24 mouse cellular contexts compared by ENCODE assay signal in the genomic region with DNA sequence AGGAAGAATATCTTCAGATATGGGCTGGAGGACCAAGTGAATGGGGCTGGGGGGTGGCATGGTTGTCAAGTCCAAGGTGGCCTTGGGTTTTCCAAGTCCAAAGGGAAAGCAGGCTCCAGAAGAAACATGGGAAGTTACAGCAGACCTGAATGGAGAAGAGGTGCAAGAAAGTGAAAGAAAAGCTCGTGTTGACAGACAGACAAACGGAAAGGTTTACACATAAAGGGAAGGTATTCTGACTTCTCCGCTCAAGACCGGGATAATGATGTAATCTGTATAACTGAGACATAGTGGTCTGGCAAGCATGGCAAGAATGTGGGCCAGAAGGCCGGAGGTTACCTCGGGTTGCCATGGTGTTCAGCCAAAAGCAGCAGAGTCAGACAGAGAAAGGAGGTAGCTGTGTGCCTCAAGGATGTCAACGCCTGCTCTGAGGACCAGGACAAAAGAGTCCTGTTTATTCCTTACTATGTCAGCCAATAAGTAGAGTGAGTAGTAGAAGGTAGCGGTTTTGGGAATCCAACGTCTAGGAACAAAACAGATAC. TPM values are rescaled to one million over a fixed set of nuclear protein-coding genes. Genes with fewer than 3 reads are reported as not detected.
DNase-seq lines count a peak whose midpoint lies in the region; ATAC-seq lines count a peak whose summit lies in the region.
"Had no signal": no experiment of that assay in that cellular context is flagged by ENCODE, and none has a peak within 500 bp of the region (broad histone marks: within the 10 kb centered on the region; RNA-seq: fewer than 3 reads in every experiment).

No protein-coding gene starts in this region.

- no peaks in the 10 kb centered on the region for H3K4me1 ChIP-seq in midbrain, embryonic 13.5 days (replicated peaks)
- H3K4me1 ChIP-seq: limb, embryonic 13.5 days; liver, embryonic 13.5 days; neural tube, embryonic 12.5 days had no signal

- no peak overlapping the region for H3K9ac ChIP-seq in midbrain, embryonic 13.5 days (replicated peaks)
- H3K9ac ChIP-seq: hindbrain, embryonic 14.5 days; limb, embryonic 13.5 days; liver, embryonic 13.5 days; neural tube, embryonic 12.5 days had no signal

- H3K9me3 ChIP-seq in midbrain, embryonic 13.5 days: no peaks in the 10 kb centered on the region
- H3K9me3 ChIP-seq: forebrain, embryonic 10.5 days; G1E; limb, embryonic 13.5 days; liver, embryonic 13.5 days; neural tube, embryonic 12.5 days had no signal

- 81% methylated on average over 9 of the region's 9 CpGs for WGBS in midbrain, embryonic 13.5 days

- peak; percentile 44; the same call in 1 of the 2 replicates for ATAC-seq in granulocyte monocyte progenitor cell, adult 5-6 weeks (replicated peaks; ENCODE audit: poor library complexity, severe bottlenecking)
- ATAC-seq in midbrain, embryonic 13.5 days: no peak

- H3K4me2 ChIP-seq in midbrain, embryonic 13.5 days (replicated peaks): no peak overlapping the region
- H3K4me2 ChIP-seq: hindbrain, embryonic 14.5 days; limb, embryonic 13.5 days; liver, embryonic 13.5 days; midbrain, embryonic 11.5 days; neural tube, embryonic 12.5 days had no signal

- DNase-seq in heart, postnatal 10 days: peak; percentile 34 to 40
- DNase-seq in heart, postnatal 36 days: no peak
- peak; percentile 71 for DNase-seq in 3T3-L1 (ENCODE audit: low read depth, low spot score)
- DNase-seq in Muller cell, postnatal 12 days (ENCODE audit: inconsistent ontology term): peak; percentile 63
- DNase-seq in frontal cortex, postnatal 10 days (ENCODE audit: low spot score in 2 of 2): no peak
- DNase-seq: adrenal gland, adult 2 months; embryo, embryonic 11 days; gastrocnemius, postnatal 10 days; heart, postnatal 14 days; kidney, adult 11 months; liver, embryonic 13.5 days; right cerebral cortex, adult 18-20 months; thymus, postnatal 14 days had no signal

- H3K27ac ChIP-seq in midbrain, embryonic 13.5 days: no peak overlapping the region
- H3K27ac ChIP-seq: forebrain, embryonic 10.5 days; heart, adult 2 months; hindbrain, embryonic 14.5 days; kidney, postnatal 0 days; limb, embryonic 13.5 days; liver, embryonic 13.5 days; macrophage; neural tube, embryonic 12.5 days had no signal

- H3K4me3 ChIP-seq in midbrain, embryonic 13.5 days (replicated peaks): no peak overlapping the region
- H3K4me3 ChIP-seq: forebrain, embryonic 10.5 days; heart, adult 2 months; limb, embryonic 13.5 days; liver, embryonic 13.5 days; neural tube, embryonic 12.5 days had no signal

- H3K27me3 ChIP-seq in midbrain, embryonic 13.5 days: no peaks in the 10 kb centered on the region
- H3K27me3 ChIP-seq: limb, embryonic 13.5 days; liver, embryonic 13.5 days; neural tube, embryonic 12.5 days had no signal

- intact Hi-C loops in heart, postnatal 10 days (cut with DNase I): no loop called here
- intact Hi-C loops in heart, postnatal 36 days (cut with DNase I): no loop called here

- no peaks in the 10 kb centered on the region for H3K36me3 ChIP-seq in midbrain, embryonic 13.5 days
- H3K36me3 ChIP-seq: forebrain, embryonic 10.5 days; G1E; limb, embryonic 13.5 days; liver, embryonic 13.5 days; neural tube, embryonic 12.5 days had no signal

RNA-seq across cellular contexts. Expression of a gene that starts 50.8 kb away (rescaled TPM):
- 100 to 1,000 TPM; 106 to 115 TPM for total RNA-seq in heart, postnatal 10 days (2021)
- total RNA-seq in heart, postnatal 36 days (2021): 10 to 100 TPM; 42.0 to 53.5 TPM
- 32.0 and 34.6 TPM in 2 replicates for total RNA-seq in granulocyte monocyte progenitor cell, adult 5-6 weeks (2014; fragmentation: Nextera tagmentation)
- total RNA-seq in granulocyte monocyte progenitor cell, adult 5-6 weeks (2017): 16.3 and 19.0 TPM in 2 replicates
- 7.7 and 8.5 TPM in 2 replicates for polyA plus RNA-seq in midbrain, embryonic 13.5 days (2015; fragmentation: Nextera tagmentation; extraction: Ambion mirVana)
- polyA plus RNA-seq: G1E had no signal

Comparison
In these comparisons a context has a peak if more than half of its experiments do, and no peak if none do; other contexts are left out.
1. DNase-seq: peak in heart, postnatal 10 days (2 of 2), 3T3-L1 (single experiment) and Muller cell, postnatal 12 days (single experiment); none in heart, postnatal 36 days (0 of 2) and frontal cortex, postnatal 10 days (0 of 2).